Mouse (Mus musculus): Measurements from ENCODE around the gene Ltc4s. TPM values are rescaled to one million over a fixed set of nuclear protein-coding genes. Genes with fewer than 3 reads are reported as not detected.

The Ltc4s gene
- polyA plus RNA-seq, 1 experiment from 2014 or later, result 3.5 TPM

- no peak for DNase-seq (ENCODE audit: low spot score)
Observed at GRCm38 (mm10) chr11:50248473-50249171, 10.2 kb upstream of the Ltc4s start.

- no peak for DNase-seq (ENCODE audit: low spot score)
Observed at GRCm38 (mm10) chr11:50245269-50245668, 6.9 kb upstream of the Ltc4s start.

GRCm38 (mm10) chr11:50243926-50244325, 5.5 kb upstream of the Ltc4s start:
- no peak for DNase-seq (ENCODE audit: low spot score)

GRCm38 (mm10) chr11:50240235-50240911, 2.0 kb upstream of the Ltc4s start:
- DNase-seq (ENCODE audit: low spot score), result no peak

GRCm38 (mm10) chr11:50238821-50239791, 690 bp upstream of the Ltc4s start:
- no peak for DNase-seq (ENCODE audit: low spot score)

- DNase-seq (ENCODE audit: low spot score), result no peak
Observed at GRCm38 (mm10) chr11:50236937-50237835, 1.2 kb downstream of the Ltc4s start.

GRCm38 (mm10) chr11:50236540-50236936, 1.9 kb downstream of the Ltc4s start:
- peak; percentile 94 for DNase-seq (ENCODE audit: low spot score)

- no peak for DNase-seq (ENCODE audit: low spot score)
Observed at GRCm38 (mm10) chr11:50234606-50235005, 3.8 kb downstream of the Ltc4s start.

GRCm38 (mm10) chr11:50233993-50234392, 4.4 kb downstream of the Ltc4s start:
- DNase-seq (ENCODE audit: low spot score), result no peak

GRCm38 (mm10) chr11:50233022-50233421, 5.4 kb downstream of the Ltc4s start:
- DNase-seq (ENCODE audit: low spot score), result no peak

- peak; percentile 77 for DNase-seq (ENCODE audit: low spot score)
Observed at GRCm38 (mm10) chr11:50231411-50231810, 7.0 kb downstream of the Ltc4s start.

- DNase-seq (ENCODE audit: low spot score), result no peak
Observed at GRCm38 (mm10) chr11:50230481-50231304, 7.7 kb downstream of the Ltc4s start.

GRCm38 (mm10) chr11:50229252-50229910, 9.0 kb downstream of the Ltc4s start:
- DNase-seq (ENCODE audit: low spot score), result no peak

GRCm38 (mm10) chr11:50228772-50229171, 9.6 kb downstream of the Ltc4s start:
- no peak for DNase-seq (ENCODE audit: low spot score)

- DNase-seq (ENCODE audit: low spot score), result no peak
Observed at GRCm38 (mm10) chr11:50227736-50228135, 10.7 kb downstream of the Ltc4s start.

- no peak for DNase-seq (ENCODE audit: low spot score)
Observed at GRCm38 (mm10) chr11:50227226-50227625, 11.2 kb downstream of the Ltc4s start.

GRCm38 (mm10) chr11:50226406-50226805, 12.0 kb downstream of the Ltc4s start:
- DNase-seq (ENCODE audit: low spot score), result no peak

- DNase-seq (ENCODE audit: low spot score), result peak; percentile 37
Observed at GRCm38 (mm10) chr11:50225611-50226378, 12.6 kb downstream of the Ltc4s start.
